Mouse (Mus musculus): Measurements from ENCODE around the gene Ccdc92b.
A peak's percentile ranks its signal among the peaks of the same experiment; 100 is the strongest.
"Not testable (repeated sequence)": the region's sequence is repeated elsewhere in the genome, so short reads cannot be mapped to it uniquely, and the experiment has no call there.

The Ccdc92b gene

DNA sequence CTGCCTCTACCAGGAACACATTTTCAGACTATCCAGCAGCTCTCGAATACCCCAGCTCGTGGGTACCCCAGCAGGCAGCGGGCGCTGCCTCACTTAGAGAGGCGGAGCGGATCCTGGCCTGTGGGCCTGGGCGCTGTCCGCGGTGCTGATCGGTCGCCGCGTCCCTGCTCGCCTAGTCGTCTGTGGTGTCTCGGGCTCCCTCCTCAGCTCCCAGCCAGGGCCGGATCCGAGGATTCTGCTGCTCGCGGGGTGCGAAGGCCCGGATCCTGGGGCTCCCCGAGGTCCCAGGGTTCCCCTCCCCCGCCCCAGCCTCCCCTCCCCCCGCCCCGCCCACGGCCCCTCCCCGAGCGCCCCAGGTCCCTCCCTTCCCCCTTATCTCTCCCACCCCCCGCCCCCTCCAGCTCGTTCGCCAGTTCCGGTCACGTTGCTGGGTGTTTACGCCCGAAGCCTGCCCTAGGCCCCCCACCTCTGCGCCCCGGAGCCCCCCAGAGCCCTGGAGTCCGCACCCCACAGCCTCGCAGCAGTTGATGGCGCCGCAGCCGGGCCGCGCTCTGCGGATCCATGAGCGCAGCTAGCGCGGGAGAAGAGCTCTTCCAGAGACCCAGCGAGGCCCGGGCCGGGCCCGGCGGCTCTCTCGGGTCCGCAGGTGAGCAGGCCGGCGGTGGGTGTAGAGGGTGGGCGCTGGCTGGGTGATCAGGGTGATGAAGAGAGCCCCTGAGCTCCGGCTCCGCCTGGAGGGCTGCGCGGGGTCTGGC, at the start of gene Ccdc92b:
Gene Ccdc92b (plus strand): TSS at position 405 of the 755 bp plus-strand sequence.
- peak; percentile 92 for DNase-seq (ENCODE audit: low read depth, low spot score)

GRCm38 (mm10) chr11:74569735-74570134, 49.7 kb upstream of the Ccdc92b start:
- DNase-seq (ENCODE audit: low read depth, low spot score) = no peak

DNA sequence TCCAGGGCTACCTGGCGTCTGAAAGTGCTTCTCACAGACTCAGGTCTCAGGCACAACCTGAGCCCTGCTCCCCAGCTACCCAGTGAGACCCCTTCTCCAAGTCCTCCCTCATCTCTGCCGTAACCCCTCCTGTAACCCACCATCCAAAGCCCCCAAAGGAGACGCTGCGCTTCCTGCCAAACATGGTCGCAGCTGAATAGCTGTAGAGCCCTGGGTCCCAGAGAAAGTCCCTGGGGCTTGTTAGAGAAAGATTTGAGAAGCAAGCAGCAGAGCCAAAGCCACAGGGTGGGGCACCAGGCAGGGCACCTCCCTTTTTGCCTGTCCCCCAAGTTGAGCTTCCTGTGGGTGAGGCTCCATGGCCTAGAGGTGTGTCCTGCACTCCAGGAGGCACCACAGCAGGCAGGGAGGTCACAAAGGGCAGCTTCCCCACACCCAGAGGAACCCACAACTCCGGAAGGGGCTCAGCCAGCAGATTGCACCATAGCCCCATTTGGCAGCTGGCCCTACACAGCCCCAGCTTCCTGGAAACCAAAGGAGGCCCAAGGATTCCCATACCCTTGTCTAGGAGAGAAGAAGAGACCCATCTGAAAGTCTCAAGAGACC, 46.8 kb upstream of the Ccdc92b start:
- DNase-seq (ENCODE audit: low read depth, low spot score) = no peak

DNA sequence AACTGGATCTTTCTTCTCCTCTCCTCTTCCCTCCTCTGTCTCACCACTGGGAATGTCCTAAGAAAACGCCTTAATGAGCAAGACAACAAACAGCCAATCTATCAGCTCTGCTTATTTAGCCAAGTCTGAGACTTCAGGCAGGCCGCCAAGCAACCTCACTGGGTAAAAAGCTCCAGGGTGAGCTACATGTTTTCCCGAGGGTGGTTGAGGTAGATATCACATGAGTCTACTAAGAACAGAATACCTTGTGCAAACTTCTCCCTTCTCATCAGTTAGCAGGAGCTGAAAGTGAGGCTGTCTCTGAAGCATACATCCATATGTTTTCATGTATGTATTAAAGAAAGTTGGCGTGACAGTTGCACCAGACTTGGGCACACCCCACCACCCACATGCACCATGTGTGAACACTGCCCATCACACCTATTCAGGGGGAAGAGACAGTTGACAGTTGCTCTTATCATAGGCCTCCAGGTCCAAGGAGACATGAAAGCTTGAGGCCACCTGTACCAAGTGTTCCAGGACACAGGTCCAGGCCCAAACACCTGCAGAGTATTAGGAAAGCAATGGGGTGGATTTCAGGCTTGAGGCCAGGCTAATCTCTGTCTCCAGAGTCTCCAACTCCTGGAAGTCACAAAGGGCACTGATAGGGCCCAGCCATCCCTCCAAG, 44.5 kb upstream of the Ccdc92b start:
- DNase-seq (ENCODE audit: low read depth, low spot score) = no peak

DNA sequence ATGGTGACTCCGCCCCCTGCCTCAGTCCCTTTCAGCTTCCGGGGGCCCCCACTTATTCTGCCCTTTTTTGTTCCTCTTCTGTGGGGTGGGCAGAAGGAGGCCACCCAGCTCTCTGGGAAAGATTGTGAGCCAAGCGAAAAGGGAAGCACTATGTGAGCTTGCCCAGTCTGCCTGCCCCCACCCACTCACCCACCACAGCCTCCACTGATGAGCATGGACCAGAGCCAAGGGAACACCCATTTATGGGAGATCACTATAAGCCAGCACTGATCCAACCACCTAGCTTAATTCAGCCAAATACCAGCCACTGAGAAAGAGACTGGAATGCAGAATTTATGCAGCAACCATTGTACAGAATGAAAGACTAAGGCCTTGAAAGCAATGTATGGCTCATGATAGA, 43.5 kb upstream of the Ccdc92b start:
- no peak for DNase-seq (ENCODE audit: low read depth, low spot score)

DNA sequence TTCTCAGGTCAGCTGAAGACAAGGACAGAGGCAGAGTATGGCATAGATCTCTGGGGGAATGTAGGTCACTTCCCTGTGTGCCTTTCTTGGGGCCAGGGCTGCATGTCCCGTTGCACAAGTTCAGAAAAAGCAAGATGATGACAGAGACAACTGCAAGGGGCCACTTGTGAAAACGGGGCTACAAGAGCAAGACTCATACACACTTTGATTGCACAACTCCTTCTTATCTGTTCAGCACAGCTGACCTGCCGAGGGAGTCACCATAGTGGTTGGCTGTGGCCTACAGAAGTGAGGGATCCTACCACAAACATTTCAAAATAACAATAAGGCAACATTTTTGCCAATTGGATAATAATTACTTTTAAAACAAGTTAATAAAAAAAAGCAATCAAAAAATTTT, 42.3 kb upstream of the Ccdc92b start:
- no peak for DNase-seq (ENCODE audit: low read depth, low spot score)

GRCm38 (mm10) chr11:74581333-74581732, 38.1 kb upstream of the Ccdc92b start:
- DNase-seq (ENCODE audit: low read depth, low spot score) = not testable (repeated sequence)

DNA sequence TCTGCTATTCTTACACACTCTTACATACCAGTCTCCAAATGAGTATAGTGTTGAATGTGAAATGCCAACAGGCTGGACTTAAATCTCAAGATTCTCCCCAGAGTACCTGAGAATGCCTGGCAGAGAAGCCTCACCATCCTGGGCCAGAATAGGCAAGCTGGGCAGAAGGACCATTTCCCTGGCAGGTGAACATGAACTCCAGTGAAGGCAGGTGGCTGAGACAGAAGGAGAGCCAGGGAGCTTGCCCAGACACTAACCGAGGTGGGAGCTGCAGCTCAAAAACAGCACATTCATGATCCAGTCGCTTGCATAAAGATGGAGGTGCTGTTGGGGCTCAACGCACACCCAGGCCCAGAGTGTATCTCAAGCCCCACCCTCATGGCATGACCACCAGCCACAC, 36.9 kb upstream of the Ccdc92b start:
- DNase-seq (ENCODE audit: low read depth, low spot score) = no peak

DNA sequence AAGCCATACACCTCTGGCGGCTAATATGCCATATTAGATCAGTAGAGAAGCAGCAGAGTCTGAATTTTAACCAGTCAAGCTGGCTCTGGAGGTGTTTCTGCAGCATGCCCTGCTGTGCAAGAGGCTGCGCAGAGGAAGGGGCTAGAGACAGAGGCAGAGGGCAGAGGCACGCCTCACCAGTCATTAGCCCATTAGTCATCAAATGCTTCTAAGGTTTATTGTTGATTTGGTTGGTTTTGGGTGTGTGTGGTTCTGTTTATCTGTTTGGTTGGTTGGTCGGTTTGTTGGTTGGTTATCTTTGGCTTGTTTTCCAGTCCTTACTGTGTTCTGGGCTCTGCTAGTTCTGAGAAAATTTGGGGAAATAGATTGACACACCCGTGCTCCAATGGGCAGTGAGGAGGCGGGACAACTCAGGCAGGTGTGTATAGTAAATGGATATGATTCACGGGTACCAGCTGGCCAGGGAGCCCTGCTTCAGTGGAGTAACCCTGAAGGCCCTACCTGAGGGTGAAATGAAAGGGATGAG, 35.5 kb upstream of the Ccdc92b start:
- no peak for DNase-seq (ENCODE audit: low read depth, low spot score)

DNA sequence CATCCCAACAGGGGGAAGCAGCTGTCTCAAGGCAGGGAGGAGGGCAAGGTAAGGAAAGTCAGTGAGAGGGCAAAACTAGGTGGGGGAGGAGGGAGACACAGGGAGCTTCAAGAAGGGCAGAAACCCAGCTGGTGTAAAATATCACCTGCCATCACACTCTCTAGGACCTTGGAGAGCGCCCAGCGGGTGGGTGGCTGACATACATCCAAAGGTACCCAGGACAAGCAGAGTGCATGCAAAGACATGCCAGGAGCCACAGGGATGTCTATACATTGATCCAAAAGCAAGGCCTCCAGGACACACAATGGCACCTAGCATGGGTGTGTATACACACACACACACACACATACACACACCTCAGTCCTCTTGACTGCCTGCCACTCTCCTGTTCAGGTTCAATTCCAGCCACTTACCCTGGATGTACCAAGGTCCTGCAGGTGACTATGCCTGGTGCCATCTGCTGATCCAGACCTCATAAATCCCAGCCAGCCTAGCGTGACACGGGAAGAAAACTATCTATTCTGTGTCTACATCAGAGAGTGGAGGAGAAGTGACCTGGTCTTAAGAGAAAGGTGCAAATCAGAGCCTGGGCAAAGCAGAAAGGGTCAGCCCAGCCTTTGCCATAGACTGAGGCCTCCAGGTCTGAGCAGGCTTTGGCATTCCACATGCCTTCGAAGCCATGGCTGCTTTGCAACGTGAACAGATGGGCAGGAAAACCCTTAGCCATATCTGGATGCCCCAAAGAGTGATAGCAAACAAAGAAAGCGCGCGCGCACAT, 34.3 kb upstream of the Ccdc92b start:
- peak; percentile 55 for DNase-seq (ENCODE audit: low read depth, low spot score)

GRCm38 (mm10) chr11:74586401-74586800, 33.0 kb upstream of the Ccdc92b start:
- DNase-seq (ENCODE audit: low read depth, low spot score) = no peak

- DNase-seq (ENCODE audit: low read depth, low spot score) = peak; percentile 33
Measured at GRCm38 (mm10) chr11:74589401-74590238, 29.8 kb upstream of the Ccdc92b start.

GRCm38 (mm10) chr11:74590239-74590596, 29.2 kb upstream of the Ccdc92b start:
- DNase-seq (ENCODE audit: low read depth, low spot score) = no peak

DNA sequence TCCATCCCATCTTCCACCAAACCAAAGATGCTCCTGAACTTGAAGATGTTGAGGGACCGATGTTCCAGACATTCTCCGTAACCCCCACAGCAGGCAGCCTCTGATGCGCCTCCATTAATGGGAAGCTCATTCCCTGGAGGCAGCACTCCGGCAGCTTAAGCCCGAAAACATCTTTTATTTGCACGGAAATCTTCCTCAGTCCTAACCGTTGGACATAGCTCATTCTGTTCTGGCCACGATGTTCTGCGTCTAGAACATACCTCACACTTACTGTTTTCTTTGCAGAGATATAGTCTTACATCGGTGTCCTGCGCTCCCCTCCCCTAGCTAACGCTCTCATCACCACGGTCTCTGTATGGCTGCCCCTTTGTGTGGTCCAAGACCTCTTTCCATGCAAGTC, 28.7 kb upstream of the Ccdc92b start:
- DNase-seq (ENCODE audit: low read depth, low spot score) = no peak

GRCm38 (mm10) chr11:74592246-74592645, 27.2 kb upstream of the Ccdc92b start:
- no peak for DNase-seq (ENCODE audit: low read depth, low spot score)

- DNase-seq (ENCODE audit: low read depth, low spot score) = no peak
Measured at GRCm38 (mm10) chr11:74597283-74597989, 22.0 kb upstream of the Ccdc92b start.

- no peak for DNase-seq (ENCODE audit: low read depth, low spot score)
Measured at GRCm38 (mm10) chr11:74597990-74598337, 21.4 kb upstream of the Ccdc92b start.

DNA sequence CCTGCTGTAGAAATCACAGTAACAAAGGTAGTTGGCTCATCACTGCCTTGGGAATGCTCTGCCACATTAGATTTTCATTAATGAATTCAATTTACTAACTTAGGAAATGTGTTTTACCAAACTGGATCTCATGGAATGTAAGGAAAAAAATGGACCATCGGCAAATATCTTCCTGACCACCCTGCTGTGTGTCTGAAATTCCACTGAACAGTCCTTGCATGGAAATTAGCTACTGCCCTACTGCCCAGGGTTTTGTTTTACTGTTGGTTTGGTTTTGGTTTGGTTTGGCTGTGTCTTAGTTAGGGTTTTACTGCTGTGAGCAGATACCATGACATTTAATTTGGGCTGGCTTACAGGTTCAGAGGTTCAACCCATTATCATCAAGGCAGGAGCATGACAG, 17.1 kb upstream of the Ccdc92b start:
- DNase-seq (ENCODE audit: low read depth, low spot score) = no peak

DNA sequence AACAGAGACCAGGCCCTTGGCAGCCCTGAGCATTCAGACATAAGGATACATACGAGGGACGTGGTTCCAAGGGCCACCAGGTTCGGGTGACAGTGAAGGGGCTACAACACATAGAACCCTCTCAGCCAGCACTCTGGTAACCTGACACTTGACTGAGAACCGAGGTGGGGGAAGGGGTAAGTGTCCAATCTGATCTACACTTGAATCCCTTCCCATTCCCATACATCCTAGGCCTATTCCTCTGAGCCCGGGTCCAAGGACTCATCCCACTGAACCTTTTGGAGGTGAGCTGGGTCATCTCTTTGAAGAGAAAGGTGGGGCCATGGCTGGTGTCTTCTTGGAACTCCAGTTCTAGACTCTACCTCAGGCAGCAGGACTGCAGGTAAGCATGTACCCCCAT, 9.3 kb upstream of the Ccdc92b start:
- no peak for DNase-seq (ENCODE audit: low read depth, low spot score)

- DNase-seq (ENCODE audit: low read depth, low spot score) = no peak
Measured at GRCm38 (mm10) chr11:74610545-74611176, 8.7 kb upstream of the Ccdc92b start, which contains the start of gene Rap1gap2. Gene Rap1gap2 (minus strand): TSS chr11:74610915.

Measured in mesoderm, embryonic 11.5 days (tissue).